Mouse (Mus musculus): Measurements from ENCODE around the gene Fadd.

Gene Fadd

GRCm38 (mm10) chr7:144534773-144535172 is 47.5 kb downstream of the Fadd start:
- H3K4me3 ChIP-seq (replicated peaks; ENCODE audit: low read length) = no peak overlapping the region
- H3K4me1 ChIP-seq (replicated peaks; ENCODE audit: low read depth, low read length) = peaks cover 15% of the 10 kb centered on the region
- no peaks in the 10 kb centered on the region for H3K27me3 ChIP-seq (ENCODE audit: insufficient read depth, low read length)
- no peak for TF ChIP-seq NANOG (IDR thresholded peaks at IDR 0.05; ENCODE audit: borderline replicate concordance, low read length)
- TF ChIP-seq POU5F1 (IDR thresholded peaks at IDR 0.05; ENCODE audit: borderline replicate concordance, low read length) = no peak
- no peak for TF ChIP-seq CTCF (conservative IDR thresholded peaks at IDR 0.05; ENCODE audit: low read length)
- H3K36me3 ChIP-seq (ENCODE audit: insufficient read depth, low read length) = peaks cover 23% of the 10 kb centered on the region
- H3K9me3 ChIP-seq (ENCODE audit: low read length) = no peaks in the 10 kb centered on the region

GRCm38 (mm10) chr7:144531585-144532378 is 50.5 kb downstream of the Fadd start:
- Histone ChIP-seq H3K27me3 (ENCODE audit: insufficient read depth, low read length) (no peaks in the 10 kb centered on the region), H3K9me3 (ENCODE audit: low read length) (no peaks in the 10 kb centered on the region), H3K4me3 (replicated peaks; ENCODE audit: low read length) (no peak overlapping the region), H3K36me3 (ENCODE audit: insufficient read depth, low read length) (peaks cover 10% of the 10 kb centered on the region; the same call in 1 of the 2 replicates), H3K4me1 (replicated peaks; ENCODE audit: low read depth, low read length) (peaks cover 18% of the 10 kb centered on the region)
- TF ChIP-seq CTCF (conservative IDR thresholded peaks at IDR 0.05; ENCODE audit: low read length) (no peak), POU5F1 (IDR thresholded peaks at IDR 0.05; ENCODE audit: borderline replicate concordance, low read length) (no peak), NANOG (IDR thresholded peaks at IDR 0.05; ENCODE audit: borderline replicate concordance, low read length) (no peak)

- Histone ChIP-seq H3K27me3 (ENCODE audit: insufficient read depth, low read length) (no peaks in the 10 kb centered on the region), H3K4me1 (replicated peaks; ENCODE audit: low read depth, low read length) (peaks cover 22% of the 10 kb centered on the region), H3K9me3 (ENCODE audit: low read length) (no peaks in the 10 kb centered on the region), H3K36me3 (ENCODE audit: insufficient read depth, low read length) (peaks cover 8% of the 10 kb centered on the region; the same call in 1 of the 2 replicates), H3K4me3 (replicated peaks; ENCODE audit: low read length) (no peak overlapping the region)
- TF ChIP-seq NANOG (IDR thresholded peaks at IDR 0.05; ENCODE audit: borderline replicate concordance, low read length) (no peak), CTCF (conservative IDR thresholded peaks at IDR 0.05; ENCODE audit: low read length) (no peak), POU5F1 (IDR thresholded peaks at IDR 0.05; ENCODE audit: borderline replicate concordance, low read length) (no peak)
Measured at GRCm38 (mm10) chr7:144529851-144530250, 52.4 kb downstream of the Fadd start.

GRCm38 (mm10) chr7:144527723-144528221 is 54.5 kb downstream of the Fadd start:
- Histone ChIP-seq H3K36me3 (ENCODE audit: insufficient read depth, low read length) (peaks cover 8% of the 10 kb centered on the region; the same call in 1 of the 2 replicates), H3K4me1 (replicated peaks; ENCODE audit: low read depth, low read length) (peaks cover 21% of the 10 kb centered on the region), H3K9me3 (ENCODE audit: low read length) (no peaks in the 10 kb centered on the region), H3K4me3 (replicated peaks; ENCODE audit: low read length) (no peak overlapping the region), H3K27me3 (ENCODE audit: insufficient read depth, low read length) (no peaks in the 10 kb centered on the region)
- TF ChIP-seq POU5F1 (IDR thresholded peaks at IDR 0.05; ENCODE audit: borderline replicate concordance, low read length) (no peak), CTCF (conservative IDR thresholded peaks at IDR 0.05; ENCODE audit: low read length) (no peak), NANOG (IDR thresholded peaks at IDR 0.05; ENCODE audit: borderline replicate concordance, low read length) (no peak)

Measured in E14TG2a.4 (cell line).